Comparison of ENCODE assay signal across 11 mouse cellular contexts in genomic region chr6:140161482-140161881, GRCm38 (mm10).
"Had no signal": no experiment of that assay in that cellular context is flagged by ENCODE, and none has a peak within 500 bp of the region (broad histone marks: within the 10 kb centered on the region; RNA-seq: fewer than 3 reads in every experiment).

No protein-coding gene starts in this region.

- H3K9ac ChIP-seq: liver, embryonic 15.5 days; lung, embryonic 15.5 days; midbrain, embryonic 13.5 days had no signal

- H3K4me1 ChIP-seq: liver, embryonic 15.5 days; midbrain, embryonic 13.5 days had no signal

- H3K9me3 ChIP-seq: liver, embryonic 15.5 days; lung, embryonic 15.5 days; midbrain, embryonic 13.5 days had no signal

- H3K27me3 ChIP-seq: liver, embryonic 15.5 days; lung, embryonic 15.5 days; midbrain, embryonic 13.5 days had no signal

- DNase-seq: kidney, adult 8-10 months; kidney, postnatal 25 days; layer of hippocampus, adult 9-11 months; layer of hippocampus, postnatal 36 days; lung, postnatal 36 days; right cerebral cortex, postnatal 25 days; thymus, postnatal 4 days had no signal

- ATAC-seq: midbrain, embryonic 13.5 days had no signal

- H3K36me3 ChIP-seq: liver, embryonic 15.5 days; lung, embryonic 15.5 days; midbrain, embryonic 13.5 days had no signal

- H3K4me3 ChIP-seq: liver, embryonic 15.5 days; lung, embryonic 15.5 days; midbrain, embryonic 13.5 days had no signal

- H3K4me2 ChIP-seq: liver, embryonic 15.5 days; lung, embryonic 15.5 days; midbrain, embryonic 13.5 days had no signal

- H3K27ac ChIP-seq: liver, embryonic 15.5 days; lung, embryonic 15.5 days; midbrain, embryonic 13.5 days; stomach, postnatal 0 days had no signal
